Mouse (Mus musculus) forebrain, postnatal 0 days (tissue): ENCODE results near the gene Fbxo41. TPM values are rescaled to one million over a fixed set of nuclear protein-coding genes. Genes with fewer than 3 reads are reported as not detected.
"Not testable (repeated sequence)": the region's sequence is repeated elsewhere in the genome, so short reads cannot be mapped to it uniquely, and the experiment has no call there.

ENCODE experiments used
- ATAC-seq: fragments of 200-750 bp; cut with Nextera tagmentation; 2 replicates; pipeline ENCODE4 v1.8.0; 2017; ENCODE audit warnings: mild to moderate bottlenecking, moderate library complexity
- DNase-seq: peaks from one replicate; pipeline ENCODE4 v3.0.0-alpha.2; 2015
- H3K27ac ChIP-seq: fragments of 300-500 bp; sonication (generic); 2 replicates; pipeline ENCODE4 v1.5.1; 2014; ENCODE audit warnings: low read depth, mild to moderate bottlenecking, antibody characterized with exemption, low read length, moderate library complexity, mixed read lengths
- H3K27me3 ChIP-seq: fragments of 300-500 bp; sonication (generic); 2 replicates; pipeline ENCODE4 v1.6.1; 2014; ENCODE audit warnings: mild to moderate bottlenecking, low read length, mixed read lengths; ENCODE audit not compliant: insufficient read depth
- H3K36me3 ChIP-seq: fragments of 300-500 bp; sonication (generic); 2 replicates; pipeline ENCODE4 v1.6.1; 2014; ENCODE audit warnings: mild to moderate bottlenecking, moderate library complexity; ENCODE audit not compliant: insufficient read depth
- H3K4me1 ChIP-seq: fragments of 300-500 bp; sonication (generic); 2 replicates; pipeline ENCODE4 v1.6.1; 2014; ENCODE audit warnings: antibody characterized with exemption; ENCODE audit not compliant: insufficient read depth
- H3K4me2 ChIP-seq: fragments of 300-500 bp; sonication (generic); 2 replicates; pipeline ENCODE4 v1.6.1; 2014; ENCODE audit warnings: low read depth, mild to moderate bottlenecking, moderate library complexity
- H3K4me3 ChIP-seq: fragments of 300-500 bp; sonication (generic); 2 replicates; pipeline ENCODE4 v1.5.1; 2014; ENCODE audit warnings: low read depth, low read length, mixed read lengths
- H3K9ac ChIP-seq: fragments of 300-500 bp; sonication (generic); 2 replicates; pipeline ENCODE4 v1.6.1; 2014; ENCODE audit warnings: mild to moderate bottlenecking
- H3K9me3 ChIP-seq: fragments of 300-500 bp; sonication (generic); 2 replicates; pipeline ENCODE4 v1.6.1; 2016; ENCODE audit warnings: low read length
- CTCF ChIP-seq: sonication (generic); IDR thresholded peaks from 2 replicates; pipeline ENCODE4 v1.5.1; 2016; ENCODE audit warnings: antibody characterized with exemption, control low read depth, low read depth
- WGBS: fragments of 180-500 bp; shearing (Covaris S2); extraction: QIAGEN DNeasy Blood & Tissue Kit; methylation state at CpG from one replicate; pipeline ENCODE4 v1.1.7; 2014; 5-methylcytosine and 5-hydroxymethylcytosine counted together
- polyA plus RNA-seq: library from polyadenylated mRNA; unstranded; fragments of >200 nt; fragmentation: Nextera tagmentation; extraction: Ambion mirVana; gene quantifications from 2 replicates; pipeline ENCODE4 v1.2.1, GENCODE M21; 2015
- total RNA-seq: library from RNA; depleted of rRNA; stranded (reverse); fragments of >200 nt; gene quantifications from 2 replicates; pipeline ENCODE4 v1.2.3, GENCODE M21; 2014

Gene Fbxo41
- total and polyA plus RNA-seq, 2 experiments from 2014 or later, result 11.9 to 46.7 TPM

DNA sequence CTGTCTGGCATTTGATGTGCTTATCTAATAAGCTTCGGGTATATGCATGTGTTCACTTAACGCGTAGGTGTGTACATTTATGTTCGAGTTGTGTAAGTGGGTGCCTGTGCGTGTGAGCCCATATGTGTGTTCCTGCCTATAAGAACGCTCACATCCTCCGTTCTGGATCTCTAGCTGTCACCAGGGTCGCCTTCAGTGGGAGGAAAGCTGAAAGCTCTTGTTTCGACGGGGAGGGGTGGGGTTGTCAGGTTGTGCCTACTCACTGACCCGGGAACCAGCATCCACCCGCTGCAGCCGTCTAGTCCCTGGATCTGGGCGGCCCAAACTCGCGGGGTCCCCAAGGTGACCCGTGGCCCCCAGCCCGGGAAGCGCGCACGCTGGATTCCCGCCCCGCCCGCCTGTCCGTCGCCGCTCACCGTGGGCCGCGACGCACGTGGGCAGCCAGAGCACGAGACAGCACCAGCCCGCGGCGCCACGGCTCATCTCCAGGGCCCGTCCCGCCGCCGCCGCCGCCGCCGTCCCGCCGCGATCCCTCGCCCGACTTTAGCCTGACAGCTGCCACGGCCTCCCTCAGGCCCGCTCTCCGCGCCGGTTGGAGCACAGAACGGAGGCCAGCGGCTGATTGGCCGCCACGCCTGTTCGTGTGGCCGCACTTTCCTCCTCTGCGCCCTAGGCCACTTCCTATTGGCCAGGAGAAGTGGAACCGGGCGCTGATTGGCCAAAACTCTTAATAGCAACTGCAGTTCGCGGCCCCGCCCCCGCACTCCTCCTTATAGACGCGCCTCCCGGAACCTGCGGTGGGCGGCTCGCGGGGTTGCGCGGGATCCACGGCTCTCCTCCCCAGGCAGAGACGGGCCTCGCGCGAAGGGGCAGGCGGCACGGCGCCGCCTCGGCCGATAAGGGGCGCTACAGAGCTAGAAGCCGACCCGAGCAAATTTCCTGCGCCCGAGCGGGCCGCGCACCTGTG, 51.8 kb downstream of the Fbxo41 start, which contains the start of gene Cct7:
Gene Cct7, plus strand, starts transcription at position 818 of the 967 bp plus-strand sequence.
- Histone ChIP-seq H3K9me3 (no peaks in the 10 kb centered on the region), H3K4me1 (peaks cover 24% of the 10 kb centered on the region), H3K27ac (peak within 1 kb of the TSS; percentile 94), H3K9ac (peak within 1 kb of the TSS; percentile 66), H3K27me3 (no peaks in the 10 kb centered on the region), H3K4me2 (peak within 1 kb of the TSS; percentile 93), H3K4me3 (peak within 1 kb of the TSS; percentile 82), H3K36me3 (peaks cover 7% of the 10 kb centered on the region; the same call in 1 of the 2 replicates)
- DNase-seq, result peak; percentile 99
- 4% methylated on average over 85 of the region's 96 CpGs for WGBS
- ATAC-seq, result peak; percentile 93
- TF ChIP-seq CTCF, result peak; percentile 74

DNA sequence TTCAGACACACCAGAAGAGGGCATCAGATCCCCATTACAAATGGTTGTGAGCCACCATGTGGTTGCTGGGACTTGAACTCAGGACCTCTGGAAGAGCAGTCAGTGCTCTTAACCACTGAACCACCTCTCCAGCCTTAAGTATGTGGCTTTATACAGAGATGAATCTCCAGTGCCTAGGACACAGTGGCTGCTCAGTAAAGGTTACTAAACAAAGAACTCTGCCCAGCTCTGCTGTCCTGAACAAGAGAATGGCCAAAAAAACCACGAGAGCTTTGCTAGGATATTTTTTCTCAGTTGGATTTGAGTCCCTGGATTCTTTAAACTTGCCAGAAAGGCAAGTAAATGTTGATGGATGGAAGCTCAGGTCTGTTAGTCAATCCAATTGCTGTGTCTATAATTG, 52.7 kb downstream of the Fbxo41 start:
- H3K9ac ChIP-seq, H3K4me3 ChIP-seq, H3K9me3 ChIP-seq, H3K36me3 ChIP-seq, H3K27me3 ChIP-seq, H3K27ac ChIP-seq, ATAC-seq, DNase-seq: not testable (repeated sequence)
- WGBS, result 50% methylated on average over 1 of the region's 1 CpGs
- H3K4me2 ChIP-seq, result peak overlapping the region; percentile 93; the same call in 1 of the 2 replicates
- peaks cover 22% of the 10 kb centered on the region for H3K4me1 ChIP-seq

DNA sequence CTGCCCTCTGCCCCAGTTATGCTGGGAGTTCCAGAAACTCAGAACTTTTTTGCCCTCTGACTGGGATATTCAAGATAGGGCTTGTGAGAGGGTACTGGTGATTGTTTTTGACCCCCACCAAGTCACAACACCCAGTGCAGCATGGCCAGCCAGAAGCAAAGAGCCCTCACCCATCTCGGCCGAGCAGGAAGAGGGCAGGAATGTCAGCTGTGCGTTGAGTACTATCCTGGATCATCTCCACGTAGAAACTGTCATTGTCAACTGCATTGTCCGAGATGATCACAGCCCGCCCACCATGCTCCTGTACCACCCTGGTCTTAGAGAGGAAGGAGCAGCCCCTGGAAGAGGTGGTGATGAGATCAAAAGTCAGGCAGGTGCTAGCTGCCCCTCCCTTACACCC, 55.4 kb downstream of the Fbxo41 start:
- no peak overlapping the region for H3K9ac ChIP-seq
- WGBS, result 89% methylated on average over 6 of the region's 6 CpGs
- H3K4me1 ChIP-seq, result no peaks in the 10 kb centered on the region
- peaks cover 19% of the 10 kb centered on the region for H3K36me3 ChIP-seq
- no peak overlapping the region for H3K4me3 ChIP-seq
- TF ChIP-seq CTCF, result no peak
- no peak overlapping the region for H3K4me2 ChIP-seq
- H3K27me3 ChIP-seq, result no peaks in the 10 kb centered on the region
- no peak for DNase-seq
- no peak for ATAC-seq
- H3K27ac ChIP-seq, result no peak overlapping the region
- no peaks in the 10 kb centered on the region for H3K9me3 ChIP-seq

DNA sequence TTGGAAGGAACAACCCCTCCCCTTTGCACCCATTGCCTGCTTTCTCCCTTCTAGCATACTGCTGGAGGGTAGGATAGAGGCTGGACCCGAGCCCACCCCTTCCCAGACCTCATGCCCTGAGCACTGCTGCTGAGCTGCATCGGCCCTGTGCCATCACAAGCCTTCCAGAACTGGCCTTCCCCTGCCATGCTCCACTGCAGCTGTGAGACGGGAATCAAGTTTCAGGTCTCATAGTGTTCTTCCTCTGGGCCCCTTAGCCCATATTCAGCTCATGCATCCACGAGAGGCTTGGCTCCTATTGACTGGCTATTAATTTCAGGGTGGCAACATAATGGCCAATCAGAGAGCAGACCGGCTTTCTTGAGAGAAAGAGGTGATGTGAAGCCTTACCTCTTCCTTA, 57.5 kb downstream of the Fbxo41 start:
- H3K27ac ChIP-seq, result no peak overlapping the region

DNA sequence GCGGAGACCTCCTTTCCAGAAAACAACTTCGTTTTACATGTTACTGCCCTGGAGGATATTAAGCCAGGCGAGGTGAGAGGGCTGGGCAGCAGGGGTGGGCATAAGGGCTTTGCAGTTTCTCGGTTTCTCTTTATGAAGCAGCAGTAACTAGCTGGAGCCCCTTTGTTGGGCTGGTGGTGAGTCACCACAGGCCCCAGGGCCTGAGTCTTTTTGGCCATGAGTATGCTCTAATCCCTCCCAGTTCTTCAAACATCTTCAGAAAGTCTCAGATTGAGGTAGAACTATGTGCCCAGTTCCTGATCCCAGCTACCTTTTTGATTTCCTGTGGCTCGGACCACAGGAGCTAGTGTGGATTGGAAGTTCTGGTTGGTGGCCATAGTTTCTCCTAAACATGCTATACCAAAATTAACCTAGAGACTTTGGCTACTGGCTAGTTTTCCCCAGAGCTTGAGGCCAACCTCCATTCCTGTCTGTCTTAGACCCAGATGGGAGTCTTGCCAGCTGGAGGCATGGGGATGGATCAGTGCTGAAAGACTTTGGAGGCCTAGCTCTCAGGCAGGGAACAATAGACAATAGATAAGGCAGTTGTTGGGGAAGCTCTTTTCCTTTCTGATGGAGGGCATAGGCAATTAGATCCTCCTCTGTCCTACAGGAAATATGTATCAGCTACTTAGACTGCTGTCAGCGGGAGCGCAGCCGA, 58.4 kb downstream of the Fbxo41 start:
- Histone ChIP-seq H3K36me3 (peaks cover 46% of the 10 kb centered on the region), H3K9ac (no peak overlapping the region), H3K4me3 (no peak overlapping the region), H3K4me1 (no peaks in the 10 kb centered on the region), H3K27ac (no peak overlapping the region), H3K9me3 (no peaks in the 10 kb centered on the region), H3K4me2 (no peak overlapping the region), H3K27me3 (no peaks in the 10 kb centered on the region)
- no peak for ATAC-seq
- no peak for DNase-seq
- 90% methylated on average over 8 of the region's 8 CpGs for WGBS
- TF ChIP-seq CTCF, result no peak

More for the DNA sequence above, 57.5 kb downstream of the Fbxo41 start:
- no peaks in the 10 kb centered on the region for H3K4me1 ChIP-seq
- no peaks in the 10 kb centered on the region for H3K27me3 ChIP-seq
- DNase-seq (no peak), ATAC-seq (no peak)
- no peak for TF ChIP-seq CTCF
- 79% methylated on average over 5 of the region's 5 CpGs for WGBS
- H3K36me3 ChIP-seq, result peaks cover 37% of the 10 kb centered on the region
- no peak overlapping the region for H3K9ac ChIP-seq
- H3K9me3 ChIP-seq, result no peaks in the 10 kb centered on the region
- no peak overlapping the region for H3K4me3 ChIP-seq
- no peak overlapping the region for H3K4me2 ChIP-seq

DNA sequence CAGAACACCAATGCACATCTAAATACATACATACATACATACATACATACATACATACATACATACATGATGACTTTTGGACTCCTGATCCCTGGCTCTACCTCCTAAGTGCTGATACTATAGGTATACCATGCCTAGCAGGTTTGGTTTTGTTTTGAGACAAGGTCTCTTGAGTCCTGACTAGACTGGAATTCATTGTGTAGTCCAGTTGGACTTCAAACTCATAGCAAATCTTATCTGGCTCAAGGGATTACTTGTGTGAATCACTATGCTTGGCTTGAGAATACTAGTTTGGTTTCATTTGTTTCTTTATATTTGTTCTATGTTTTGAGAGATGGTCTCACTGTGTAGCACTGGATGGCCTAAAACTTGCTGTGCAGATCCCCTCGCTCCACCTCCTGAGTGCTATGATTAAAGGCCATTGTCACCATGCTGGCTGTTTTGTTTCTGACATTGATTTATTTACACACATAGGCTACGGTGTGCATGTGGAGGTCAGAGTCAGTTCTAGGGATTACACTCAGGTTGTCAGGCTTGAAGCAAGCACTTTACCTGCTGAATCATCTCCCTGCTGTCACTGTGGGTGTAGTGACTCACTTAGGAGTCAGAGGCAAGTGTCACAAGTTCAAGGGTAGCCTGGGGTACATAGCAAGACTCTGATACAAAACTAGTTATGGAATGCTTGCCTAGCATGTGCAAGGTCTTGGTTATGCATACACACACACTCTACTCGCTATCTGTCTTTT, 59.1 kb downstream of the Fbxo41 start:
- Histone ChIP-seq H3K4me1 (no peaks in the 10 kb centered on the region), H3K9ac (no peak overlapping the region), H3K27me3 (no peaks in the 10 kb centered on the region), H3K9me3 (no peaks in the 10 kb centered on the region), H3K4me2 (no peak overlapping the region), H3K36me3 (peaks cover 53% of the 10 kb centered on the region), H3K27ac (no peak overlapping the region), H3K4me3 (no peak overlapping the region)
- no peak for TF ChIP-seq CTCF
- ATAC-seq (no peak), DNase-seq (no peak)
- WGBS, result 85% methylated on average over 3 of the region's 3 CpGs
